Mouse (Mus musculus): ENCODE results near the gene Mfsd6. TPM values are rescaled to one million over a fixed set of nuclear protein-coding genes. Genes with fewer than 3 reads are reported as not detected.

Mfsd6 gene
- polyA plus RNA-seq, 1 experiment, result 0.59 TPM

GRCm38 (mm10) chr1:52749978-52750377, 22.7 kb upstream of the Mfsd6 start:
- Histone ChIP-seq H3K36me3 (ENCODE audit: control insufficient read depth, insufficient read depth) (no peaks in the 10 kb centered on the region), H3K27me3 (ENCODE audit: control insufficient read depth, insufficient read depth, insufficient read length) (no peaks in the 10 kb centered on the region)

GRCm38 (mm10) chr1:52748260-52748659, 21.0 kb upstream of the Mfsd6 start:
- Histone ChIP-seq H3K79me2 (ENCODE audit: control insufficient read depth, insufficient read depth) (no peaks in the 10 kb centered on the region), H3ac (ENCODE audit: control insufficient read depth, insufficient read length) (no peak overlapping the region), H3K4me3 (no peak overlapping the region), H3K27me3 (ENCODE audit: control insufficient read depth, insufficient read depth, insufficient read length) (no peaks in the 10 kb centered on the region), H3K36me3 (ENCODE audit: control insufficient read depth, insufficient read depth) (no peaks in the 10 kb centered on the region), H3K4me2 (ENCODE audit: low read depth) (no peak overlapping the region)
- TF ChIP-seq POLR2A (IDR thresholded peaks at IDR 0.05; ENCODE audit: insufficient read length, low read depth), result no peak
- TF ChIP-seq TCF3 (IDR thresholded peaks at IDR 0.05; ENCODE audit: insufficient read length, low read depth), result no peak
- TF ChIP-seq POLR2AphosphoS2 (IDR thresholded peaks at IDR 0.05; ENCODE audit: insufficient read length, low read depth), result no peak
- TF ChIP-seq TCF12 (IDR thresholded peaks at IDR 0.05; ENCODE audit: insufficient read depth, poor library complexity, severe bottlenecking), result no peak
- TF ChIP-seq MAX (IDR thresholded peaks at IDR 0.05; ENCODE audit: low read depth), result no peak
- TF ChIP-seq MYOD1 (IDR thresholded peaks at IDR 0.05; ENCODE audit: control insufficient read depth in 1 of 3, insufficient read length in 2 of 3, low read depth in 2 of 3), result no peak
- TF ChIP-seq REST (IDR thresholded peaks at IDR 0.05; ENCODE audit: insufficient read depth, insufficient read length), result no peak
- no peak for TF ChIP-seq USF1 (IDR thresholded peaks at IDR 0.05; ENCODE audit: low read depth)
- TF ChIP-seq SRF (IDR thresholded peaks at IDR 0.05; ENCODE audit: control insufficient read depth, insufficient read length, low read depth), result no peak
- no peak for TF ChIP-seq E2F4 (IDR thresholded peaks at IDR 0.05; ENCODE audit: insufficient read depth)
- TF ChIP-seq CEBPB (IDR thresholded peaks at IDR 0.05; ENCODE audit: insufficient read depth, poor library complexity, severe bottlenecking), result no peak
- no peak for TF ChIP-seq MYOG (IDR thresholded peaks at IDR 0.05; ENCODE audit: control insufficient read depth in 1 of 3, insufficient read depth in 1 of 3, insufficient read length in 2 of 3, low read depth in 2 of 3)

More at GRCm38 (mm10) chr1:52749978-52750377, 22.7 kb upstream of the Mfsd6 start:
- Histone ChIP-seq H3K4me2 (ENCODE audit: low read depth) (no peak overlapping the region), H3ac (ENCODE audit: control insufficient read depth, insufficient read length) (no peak overlapping the region), H3K79me2 (ENCODE audit: control insufficient read depth, insufficient read depth) (no peaks in the 10 kb centered on the region), H3K4me3 (no peak overlapping the region)
- TF ChIP-seq CEBPB (IDR thresholded peaks at IDR 0.05; ENCODE audit: insufficient read depth, poor library complexity, severe bottlenecking), result no peak
- TF ChIP-seq E2F4 (IDR thresholded peaks at IDR 0.05; ENCODE audit: insufficient read depth), result no peak
- no peak for TF ChIP-seq MYOD1 (IDR thresholded peaks at IDR 0.05; ENCODE audit: control insufficient read depth in 1 of 3, insufficient read length in 2 of 3, low read depth in 2 of 3)
- TF ChIP-seq MAX (IDR thresholded peaks at IDR 0.05; ENCODE audit: low read depth), result no peak
- no peak for TF ChIP-seq TCF3 (IDR thresholded peaks at IDR 0.05; ENCODE audit: insufficient read length, low read depth)
- TF ChIP-seq SRF (IDR thresholded peaks at IDR 0.05; ENCODE audit: control insufficient read depth, insufficient read length, low read depth), result no peak
- TF ChIP-seq POLR2A (IDR thresholded peaks at IDR 0.05; ENCODE audit: insufficient read length, low read depth), result no peak
- TF ChIP-seq USF1 (IDR thresholded peaks at IDR 0.05; ENCODE audit: low read depth), result no peak
- no peak for TF ChIP-seq REST (IDR thresholded peaks at IDR 0.05; ENCODE audit: insufficient read depth, insufficient read length)
- TF ChIP-seq POLR2AphosphoS2 (IDR thresholded peaks at IDR 0.05; ENCODE audit: insufficient read length, low read depth), result no peak
- no peak for TF ChIP-seq MYOG (IDR thresholded peaks at IDR 0.05; ENCODE audit: control insufficient read depth in 1 of 3, insufficient read depth in 1 of 3, insufficient read length in 2 of 3, low read depth in 2 of 3)
- no peak for TF ChIP-seq TCF12 (IDR thresholded peaks at IDR 0.05; ENCODE audit: insufficient read depth, poor library complexity, severe bottlenecking)

- Histone ChIP-seq H3ac (ENCODE audit: control insufficient read depth, insufficient read length) (no peak overlapping the region), H3K79me2 (ENCODE audit: control insufficient read depth, insufficient read depth) (no peaks in the 10 kb centered on the region), H3K36me3 (ENCODE audit: control insufficient read depth, insufficient read depth) (no peaks in the 10 kb centered on the region), H3K27me3 (ENCODE audit: control insufficient read depth, insufficient read depth, insufficient read length) (no peaks in the 10 kb centered on the region), H3K4me2 (ENCODE audit: low read depth) (no peak overlapping the region), H3K4me3 (no peak overlapping the region)
- no peak for TF ChIP-seq TCF12 (IDR thresholded peaks at IDR 0.05; ENCODE audit: insufficient read depth, poor library complexity, severe bottlenecking)
- no peak for TF ChIP-seq POLR2AphosphoS2 (IDR thresholded peaks at IDR 0.05; ENCODE audit: insufficient read length, low read depth)
- no peak for TF ChIP-seq TCF3 (IDR thresholded peaks at IDR 0.05; ENCODE audit: insufficient read length, low read depth)
- TF ChIP-seq E2F4 (IDR thresholded peaks at IDR 0.05; ENCODE audit: insufficient read depth), result no peak
- TF ChIP-seq MYOD1 (IDR thresholded peaks at IDR 0.05; ENCODE audit: control insufficient read depth in 1 of 3, insufficient read length in 2 of 3, low read depth in 2 of 3), result no peak
- no peak for TF ChIP-seq MAX (IDR thresholded peaks at IDR 0.05; ENCODE audit: low read depth)
- TF ChIP-seq REST (IDR thresholded peaks at IDR 0.05; ENCODE audit: insufficient read depth, insufficient read length), result no peak
- TF ChIP-seq CEBPB (IDR thresholded peaks at IDR 0.05; ENCODE audit: insufficient read depth, poor library complexity, severe bottlenecking), result no peak
- TF ChIP-seq SRF (IDR thresholded peaks at IDR 0.05; ENCODE audit: control insufficient read depth, insufficient read length, low read depth), result no peak
- TF ChIP-seq MYOG (IDR thresholded peaks at IDR 0.05; ENCODE audit: control insufficient read depth in 1 of 3, insufficient read depth in 1 of 3, insufficient read length in 2 of 3, low read depth in 2 of 3), result no peak
- no peak for TF ChIP-seq POLR2A (IDR thresholded peaks at IDR 0.05; ENCODE audit: insufficient read length, low read depth)
- no peak for TF ChIP-seq USF1 (IDR thresholded peaks at IDR 0.05; ENCODE audit: low read depth)
These were observed 15.3 kb upstream of the Mfsd6 start for GRCm38 (mm10) chr1:52742567-52742966.

GRCm38 (mm10) chr1:52734208-52734607, 6.9 kb upstream of the Mfsd6 start:
- H3K4me3 ChIP-seq, result no peak overlapping the region
- H3K4me2 ChIP-seq (ENCODE audit: low read depth), result no peak overlapping the region
- no peak overlapping the region for H3ac ChIP-seq (ENCODE audit: control insufficient read depth, insufficient read length)
- no peaks in the 10 kb centered on the region for H3K79me2 ChIP-seq (ENCODE audit: control insufficient read depth, insufficient read depth)
- no peaks in the 10 kb centered on the region for H3K36me3 ChIP-seq (ENCODE audit: control insufficient read depth, insufficient read depth)
- peaks cover 6% of the 10 kb centered on the region for H3K27me3 ChIP-seq (ENCODE audit: control insufficient read depth, insufficient read depth, insufficient read length)
- TF ChIP-seq E2F4 (IDR thresholded peaks at IDR 0.05; ENCODE audit: insufficient read depth) (no peak), CEBPB (IDR thresholded peaks at IDR 0.05; ENCODE audit: insufficient read depth, poor library complexity, severe bottlenecking) (no peak), POLR2AphosphoS2 (IDR thresholded peaks at IDR 0.05; ENCODE audit: insufficient read length, low read depth) (no peak), MAX (IDR thresholded peaks at IDR 0.05; ENCODE audit: low read depth) (no peak), REST (IDR thresholded peaks at IDR 0.05; ENCODE audit: insufficient read depth, insufficient read length) (no peak), TCF3 (IDR thresholded peaks at IDR 0.05; ENCODE audit: insufficient read length, low read depth) (no peak), POLR2A (IDR thresholded peaks at IDR 0.05; ENCODE audit: insufficient read length, low read depth) (no peak), MYOD1 (IDR thresholded peaks at IDR 0.05; ENCODE audit: control insufficient read depth in 1 of 3, insufficient read length in 2 of 3, low read depth in 2 of 3) (no peak), MYOG (IDR thresholded peaks at IDR 0.05; ENCODE audit: control insufficient read depth in 1 of 3, insufficient read depth in 1 of 3, insufficient read length in 2 of 3, low read depth in 2 of 3) (no peak), TCF12 (IDR thresholded peaks at IDR 0.05; ENCODE audit: insufficient read depth, poor library complexity, severe bottlenecking) (no peak), USF1 (IDR thresholded peaks at IDR 0.05; ENCODE audit: low read depth) (no peak), SRF (IDR thresholded peaks at IDR 0.05; ENCODE audit: control insufficient read depth, insufficient read length, low read depth) (no peak)

Measured in myocyte (in vitro differentiated cells).